Mouse (Mus musculus) forebrain, embryonic 15.5 days (tissue): ENCODE results near the gene BC049352. TPM values are rescaled to one million over a fixed set of nuclear protein-coding genes. Genes with fewer than 3 reads are reported as not detected.
A peak's percentile ranks its signal among the peaks of the same experiment; 100 is the strongest.

ENCODE experiments used
- ATAC-seq: fragments of 200-750 bp; cut with Nextera tagmentation; replicated peaks from 2 replicates; pipeline ENCODE4 v1.8.0; 2017; ENCODE audit warnings: mild to moderate bottlenecking, moderate TSS enrichment, moderate library complexity
- H3K27ac ChIP-seq: fragments of 300-500 bp; sonication (generic); replicated peaks from 2 replicates; pipeline ENCODE4 v1.5.1; 2015; ENCODE audit warnings: mild to moderate bottlenecking, inconsistent platforms
- H3K27me3 ChIP-seq: fragments of 300-500 bp; sonication (generic); 2 replicates; pipeline ENCODE4 v1.6.1; 2015; ENCODE audit warnings: inconsistent platforms
- H3K36me3 ChIP-seq: fragments of 300-500 bp; sonication (generic); 2 replicates; pipeline ENCODE4 v1.6.1; 2015; ENCODE audit warnings: mild to moderate bottlenecking, inconsistent platforms
- H3K4me1 ChIP-seq: fragments of 300-500 bp; sonication (generic); 2 replicates; pipeline ENCODE4 v1.6.1; 2015; ENCODE audit warnings: inconsistent platforms
- H3K4me2 ChIP-seq: fragments of 300-500 bp; sonication (generic); replicated peaks from 2 replicates; pipeline ENCODE4 v1.6.1; 2015; ENCODE audit warnings: mild to moderate bottlenecking, inconsistent platforms
- H3K4me3 ChIP-seq: fragments of 300-500 bp; sonication (generic); 2 replicates; pipeline ENCODE4 v1.5.1; 2015; ENCODE audit warnings: mild to moderate bottlenecking, inconsistent platforms
- H3K9ac ChIP-seq: fragments of 300-500 bp; sonication (generic); replicated peaks from 2 replicates; pipeline ENCODE4 v1.6.1; 2015; ENCODE audit warnings: mild to moderate bottlenecking, inconsistent platforms
- H3K9me3 ChIP-seq: fragments of 300-500 bp; sonication (generic); 2 replicates; pipeline ENCODE4 v1.6.1; 2016; ENCODE audit warnings: inconsistent platforms
- WGBS: fragments of 180-500 bp; shearing (Covaris S2); methylation state at CpG from one replicate; pipeline ENCODE4 v1.1.7; 2015; ENCODE audit warnings: mixed read lengths; 5-methylcytosine and 5-hydroxymethylcytosine counted together
- polyA plus RNA-seq: library from polyadenylated mRNA; unstranded; fragments of >200 nt; fragmentation: Nextera tagmentation; extraction: Ambion mirVana; gene quantifications from 2 replicates; pipeline ENCODE4 v1.2.1, GENCODE M21; 2015

BC049352 gene
- polyA plus RNA-seq, result 0.10 TPM in 1 of 2 replicates, not detected in the other

GRCm38 (mm10) chr9:45181770-45182169 lies at the start of gene BC049352:
Gene BC049352 (plus strand): TSS chr9:45182007.
- H3K4me3 ChIP-seq, result no peak within 1 kb of the TSS
- no peak within 1 kb of the TSS for H3K27ac ChIP-seq
- no peak within 1 kb of the TSS for H3K9ac ChIP-seq
- H3K27me3 ChIP-seq, result no peaks in the 10 kb centered on the region
- ATAC-seq, result no peak
- no peaks in the 10 kb centered on the region for H3K36me3 ChIP-seq
- H3K9me3 ChIP-seq, result no peaks in the 10 kb centered on the region
- no peaks in the 10 kb centered on the region for H3K4me1 ChIP-seq
- WGBS, result 30% methylated on average over 2 of the region's 2 CpGs
- H3K4me2 ChIP-seq, result no peak within 1 kb of the TSS

- no peak overlapping the region for H3K4me2 ChIP-seq
- H3K27me3 ChIP-seq, result peaks cover 57% of the 10 kb centered on the region
- H3K9me3 ChIP-seq, result no peaks in the 10 kb centered on the region
- no peak for ATAC-seq
- no peak overlapping the region for H3K9ac ChIP-seq
- no peak overlapping the region for H3K4me3 ChIP-seq
- WGBS, result 29% methylated on average over 5 of the region's 5 CpGs
- no peak overlapping the region for H3K27ac ChIP-seq
- H3K4me1 ChIP-seq, result peaks cover 10% of the 10 kb centered on the region
- no peaks in the 10 kb centered on the region for H3K36me3 ChIP-seq
Measured at GRCm38 (mm10) chr9:45133484-45134310, 48.1 kb upstream of the BC049352 start.

- Histone ChIP-seq H3K27me3 (peaks cover 74% of the 10 kb centered on the region), H3K9ac (no peak overlapping the region), H3K36me3 (no peaks in the 10 kb centered on the region), H3K9me3 (no peaks in the 10 kb centered on the region), H3K27ac (no peak overlapping the region), H3K4me3 (no peak overlapping the region), H3K4me2 (no peak overlapping the region), H3K4me1 (peaks cover 22% of the 10 kb centered on the region)
- 19% methylated on average over 7 of the region's 7 CpGs for WGBS
- ATAC-seq, result no peak
Measured at GRCm38 (mm10) chr9:45136442-45137169, 45.2 kb upstream of the BC049352 start.

- Histone ChIP-seq H3K9me3 (no peaks in the 10 kb centered on the region), H3K4me1 (peaks cover 22% of the 10 kb centered on the region), H3K36me3 (no peaks in the 10 kb centered on the region), H3K4me3 (peak within 1 kb of the TSS; percentile 55), H3K27me3 (peaks cover 86% of the 10 kb centered on the region), H3K9ac (peak within 1 kb of the TSS; percentile 48), H3K4me2 (peak within 1 kb of the TSS; percentile 94), H3K27ac (no peak within 1 kb of the TSS)
- ATAC-seq, result peak; percentile 68
- under 1% methylated on average over 69 of the region's 76 CpGs for WGBS
Measured at GRCm38 (mm10) chr9:45138191-45139032, 43.4 kb upstream of the BC049352 start, which contains the start of gene Scn4b. Gene Scn4b (plus strand): TSS chr9:45138395.

GRCm38 (mm10) chr9:45139082-45139481 lies 42.7 kb upstream of the BC049352 start:
- Histone ChIP-seq H3K9ac (peak overlapping the region; percentile 48; the same call in 1 of the 2 replicates), H3K4me2 (peak overlapping the region; percentile 94), H3K27ac (no peak overlapping the region), H3K4me1 (peaks cover 22% of the 10 kb centered on the region), H3K36me3 (no peaks in the 10 kb centered on the region), H3K4me3 (peak overlapping the region; percentile 55), H3K27me3 (peaks cover 84% of the 10 kb centered on the region), H3K9me3 (no peaks in the 10 kb centered on the region)
- WGBS, result 8% methylated on average over 7 of the region's 7 CpGs
- ATAC-seq, result no peak

- H3K36me3 ChIP-seq, result no peaks in the 10 kb centered on the region
- no peak overlapping the region for H3K27ac ChIP-seq
- peaks cover 84% of the 10 kb centered on the region for H3K27me3 ChIP-seq
- no peak overlapping the region for H3K4me3 ChIP-seq
- WGBS, result 16% methylated on average over 7 of the region's 7 CpGs
- H3K9ac ChIP-seq, result no peak overlapping the region
- H3K9me3 ChIP-seq, result no peaks in the 10 kb centered on the region
- H3K4me2 ChIP-seq, result no peak overlapping the region
- ATAC-seq, result no peak
- peaks cover 27% of the 10 kb centered on the region for H3K4me1 ChIP-seq
Measured at GRCm38 (mm10) chr9:45140945-45141344, 40.9 kb upstream of the BC049352 start.

- Histone ChIP-seq H3K9me3 (no peaks in the 10 kb centered on the region), H3K27me3 (peaks cover 81% of the 10 kb centered on the region), H3K4me2 (no peak overlapping the region), H3K4me3 (no peak overlapping the region), H3K9ac (no peak overlapping the region), H3K27ac (no peak overlapping the region), H3K4me1 (peaks cover 29% of the 10 kb centered on the region), H3K36me3 (no peaks in the 10 kb centered on the region)
- no peak for ATAC-seq
- WGBS, result 61% methylated on average over 3 of the region's 3 CpGs
Measured at GRCm38 (mm10) chr9:45142686-45143085, 39.1 kb upstream of the BC049352 start.

GRCm38 (mm10) chr9:45145533-45146266 lies 36.1 kb upstream of the BC049352 start:
- ATAC-seq, result peak; percentile 51; the same call in 1 of the 2 replicates
- WGBS, result 2% methylated on average over 27 of the region's 27 CpGs
- Histone ChIP-seq H3K4me1 (peaks cover 14% of the 10 kb centered on the region), H3K27ac (no peak overlapping the region), H3K4me3 (peak overlapping the region; percentile 32), H3K36me3 (no peaks in the 10 kb centered on the region), H3K9me3 (no peaks in the 10 kb centered on the region), H3K9ac (peak overlapping the region; percentile 5; the same call in 1 of the 2 replicates), H3K4me2 (peak overlapping the region; percentile 50), H3K27me3 (peaks cover 66% of the 10 kb centered on the region)

GRCm38 (mm10) chr9:45146267-45146597 lies 35.6 kb upstream of the BC049352 start:
- Histone ChIP-seq H3K9ac (peak overlapping the region; percentile 5; the same call in 1 of the 2 replicates), H3K36me3 (no peaks in the 10 kb centered on the region), H3K4me3 (peak overlapping the region; percentile 32), H3K27ac (no peak overlapping the region), H3K27me3 (peaks cover 70% of the 10 kb centered on the region), H3K4me1 (peaks cover 9% of the 10 kb centered on the region), H3K9me3 (no peaks in the 10 kb centered on the region), H3K4me2 (peak overlapping the region; percentile 50)
- 1% methylated on average over 5 of the region's 5 CpGs for WGBS
- 0 out of 2 replicates have a peak, but pooled peaks have one; percentile 26 for ATAC-seq

- H3K4me2 ChIP-seq, result no peak overlapping the region
- H3K4me1 ChIP-seq, result peaks cover 3% of the 10 kb centered on the region
- ATAC-seq, result no peak
- WGBS, result 74% methylated on average over 1 of the region's 1 CpGs
- no peak overlapping the region for H3K4me3 ChIP-seq
- no peaks in the 10 kb centered on the region for H3K9me3 ChIP-seq
- peaks cover 35% of the 10 kb centered on the region for H3K27me3 ChIP-seq
- H3K36me3 ChIP-seq, result no peaks in the 10 kb centered on the region
- no peak overlapping the region for H3K9ac ChIP-seq
- no peak overlapping the region for H3K27ac ChIP-seq
Measured at GRCm38 (mm10) chr9:45150933-45151332, 30.9 kb upstream of the BC049352 start.

GRCm38 (mm10) chr9:45153361-45153760 lies 28.4 kb upstream of the BC049352 start:
- no peak overlapping the region for H3K9ac ChIP-seq
- no peak overlapping the region for H3K27ac ChIP-seq
- H3K4me2 ChIP-seq, result no peak overlapping the region
- no peak overlapping the region for H3K4me3 ChIP-seq
- no peaks in the 10 kb centered on the region for H3K36me3 ChIP-seq
- peaks cover 16% of the 10 kb centered on the region for H3K27me3 ChIP-seq
- WGBS, result 82% methylated on average over 7 of the region's 7 CpGs
- no peak for ATAC-seq
- no peaks in the 10 kb centered on the region for H3K9me3 ChIP-seq
- H3K4me1 ChIP-seq, result no peaks in the 10 kb centered on the region
